Mouse (Mus musculus) embryonic fibroblast, embryonic 13.5 days (primary cell): Measurements from ENCODE around the gene Ssrp1. TPM values are rescaled to one million over a fixed set of nuclear protein-coding genes. Genes with fewer than 3 reads are reported as not detected.

ENCODE experiments used
- H3K27ac ChIP-seq: 2 replicates; pipeline ENCODE4 v1.5.1; 2012; ENCODE audit warnings: low read length, control low read depth, inconsistent platforms; ENCODE audit not compliant: insufficient read depth
- H3K4me1 ChIP-seq: 2 replicates; pipeline ENCODE4 v1.6.1; 2011; ENCODE audit warnings: low read length; ENCODE audit not compliant: control insufficient read depth, insufficient read depth
- H3K4me3 ChIP-seq: 2 replicates; pipeline ENCODE4 v1.5.1; 2011; ENCODE audit warnings: mild to moderate bottlenecking, control low read depth, low read length; ENCODE audit not compliant: insufficient read depth
- CTCF ChIP-seq: IDR thresholded peaks from 2 replicates; pipeline ENCODE4 v1.5.1; 2011; ENCODE audit warnings: mild to moderate bottlenecking, control low read depth, low read length, moderate library complexity, borderline replicate concordance; ENCODE audit not compliant: insufficient read depth
- POLR2A ChIP-seq: IDR thresholded peaks from 2 replicates; pipeline ENCODE4 v1.6.1; 2011; ENCODE audit warnings: low read depth, mild to moderate bottlenecking, control low read depth, low read length, moderate library complexity
- polyA plus RNA-seq: library from polyadenylated mRNA; stranded (reverse); fragments of >200 nt; gene quantifications from 2 replicates; pipeline ENCODE4 v1.2.4, GENCODE M21; 2011; ENCODE audit warnings: low read depth; ENCODE audit not compliant: missing spikeins, insufficient read length

Gene Ssrp1
- polyA plus RNA-seq, 1 experiment, result 208 TPM

DNA sequence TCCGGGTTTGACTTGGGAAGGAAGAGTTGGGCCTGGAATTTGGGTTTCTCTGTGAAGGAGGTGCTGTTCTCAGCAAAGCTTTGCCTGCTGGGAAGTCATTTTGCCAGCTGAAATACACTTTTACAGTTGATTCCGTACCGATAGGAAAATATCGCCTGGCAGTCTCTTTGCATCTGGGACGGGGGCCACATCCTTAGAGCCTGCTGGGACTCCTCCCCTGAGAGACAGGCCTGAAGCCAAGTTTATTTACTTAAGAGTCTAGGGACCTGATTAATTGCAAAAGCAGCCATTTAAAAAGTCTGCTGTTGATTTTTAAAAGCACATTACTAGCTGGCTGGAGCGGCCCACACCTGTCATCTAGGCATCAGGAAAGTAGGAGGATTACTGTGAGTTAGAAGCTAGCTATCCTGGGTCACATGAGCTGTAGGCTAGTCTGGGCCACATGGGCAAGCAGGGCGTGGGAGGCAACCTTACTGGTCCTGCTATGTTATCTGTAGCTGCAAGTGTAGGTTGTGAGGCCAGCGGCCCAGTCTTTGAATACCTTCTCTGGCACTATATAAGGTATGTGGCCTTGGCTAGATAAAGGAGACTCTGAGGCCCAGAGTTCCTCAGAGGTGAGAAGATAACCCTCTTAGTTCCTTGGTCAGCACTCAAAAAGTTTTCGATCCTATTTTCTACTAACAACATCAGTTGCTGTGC lies 25.0 kb upstream of the Ssrp1 start:
- TF ChIP-seq CTCF (no peak), POLR2A (no peak)
- no peak overlapping the region for H3K4me3 ChIP-seq
- H3K27ac ChIP-seq, result no peak overlapping the region
- no peaks in the 10 kb centered on the region for H3K4me1 ChIP-seq

GRCm38 (mm10) chr2:85012679-85013078 lies 24.4 kb upstream of the Ssrp1 start:
- Histone ChIP-seq H3K27ac (no peak overlapping the region), H3K4me1 (no peaks in the 10 kb centered on the region), H3K4me3 (no peak overlapping the region)
- TF ChIP-seq CTCF (no peak), POLR2A (no peak)

DNA sequence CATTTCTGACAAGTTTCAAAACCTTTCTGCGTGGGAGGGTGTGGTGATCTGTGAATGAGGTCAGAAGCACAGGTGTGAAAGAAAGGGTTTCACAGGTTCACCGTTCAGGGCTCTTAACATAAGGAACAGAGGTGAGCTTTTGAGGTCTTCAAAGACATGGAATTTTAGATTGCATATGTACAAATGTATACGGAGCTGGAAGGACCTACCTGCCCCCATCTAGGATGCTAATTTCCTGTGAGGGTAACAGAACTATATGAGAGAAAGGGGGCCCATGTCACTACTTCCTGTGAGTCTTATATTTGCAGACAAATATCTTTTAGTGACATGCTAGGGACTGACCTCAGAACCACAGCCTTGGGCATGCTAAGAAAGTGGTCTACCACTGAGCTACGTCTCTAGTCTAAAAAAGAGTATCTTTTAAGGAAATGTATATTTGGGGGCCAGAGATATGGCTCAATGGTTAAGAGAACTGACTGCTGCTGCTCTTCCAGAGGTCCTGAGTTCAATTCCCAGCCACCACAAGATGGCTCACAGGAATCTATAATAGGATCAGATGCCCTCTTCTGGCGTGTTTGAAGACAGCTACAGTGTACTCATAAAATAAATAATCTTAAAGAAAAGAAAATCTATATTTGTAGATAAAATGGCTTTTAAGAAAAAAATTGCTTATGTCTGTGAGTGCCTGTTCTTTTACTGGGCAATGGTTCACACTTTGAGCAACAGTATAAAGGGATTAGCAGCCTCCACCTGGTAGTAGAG lies 23.0 kb upstream of the Ssrp1 start:
- H3K4me1 ChIP-seq, result no peaks in the 10 kb centered on the region

DNA sequence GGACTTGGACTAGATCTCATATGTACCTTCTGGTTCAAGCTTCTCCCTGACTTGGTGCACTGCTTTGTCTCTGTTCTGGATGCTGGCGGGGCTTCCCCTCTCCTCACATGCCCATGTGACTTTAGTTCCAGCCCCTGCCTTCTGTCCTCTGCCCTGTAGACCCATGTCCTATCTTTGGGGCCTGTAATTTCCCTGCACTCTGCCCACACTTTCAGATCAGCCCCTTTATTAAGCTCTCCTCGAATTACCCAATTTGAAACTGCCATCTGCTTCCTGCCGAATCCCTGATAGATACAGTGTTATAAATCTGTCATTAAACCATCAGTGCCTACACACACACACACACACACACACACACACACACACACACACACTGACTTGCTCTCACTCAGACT lies 22.4 kb upstream of the Ssrp1 start:
- Histone ChIP-seq H3K4me1 (no peaks in the 10 kb centered on the region), H3K27ac (no peak overlapping the region), H3K4me3 (no peak overlapping the region)
- TF ChIP-seq CTCF, result no peak
- TF ChIP-seq POLR2A, result no peak

More for the DNA sequence above, 23.0 kb upstream of the Ssrp1 start:
- no peak overlapping the region for H3K4me3 ChIP-seq
- no peak overlapping the region for H3K27ac ChIP-seq
- TF ChIP-seq POLR2A (no peak), CTCF (no peak)

DNA sequence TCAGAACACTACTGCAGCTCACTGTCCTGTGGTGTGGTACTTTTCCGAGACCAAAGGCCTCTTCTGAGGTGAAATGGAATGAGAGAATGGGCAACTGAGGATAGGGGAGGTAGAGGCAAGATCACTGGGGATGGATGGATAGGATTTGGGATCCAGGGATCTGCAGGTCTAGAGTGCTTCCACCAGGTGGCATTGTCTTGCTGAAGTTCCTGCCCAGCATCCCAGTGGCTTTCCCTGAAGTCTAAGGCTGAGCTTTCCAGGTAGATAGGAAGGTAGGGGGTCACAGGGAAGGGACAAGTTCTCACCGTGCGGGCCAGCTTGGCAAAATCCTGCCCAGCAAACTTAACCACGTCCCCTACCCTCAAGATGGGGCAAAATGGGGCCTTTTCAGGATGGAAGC lies 15.0 kb upstream of the Ssrp1 start:
- no peak overlapping the region for H3K4me3 ChIP-seq
- no peak for TF ChIP-seq POLR2A
- TF ChIP-seq CTCF, result peak; percentile 81
- no peak overlapping the region for H3K27ac ChIP-seq
- H3K4me1 ChIP-seq, result no peaks in the 10 kb centered on the region

GRCm38 (mm10) chr2:85026178-85026577 lies 10.9 kb upstream of the Ssrp1 start:
- Histone ChIP-seq H3K27ac (no peak overlapping the region), H3K4me3 (no peak overlapping the region), H3K4me1 (no peaks in the 10 kb centered on the region)
- no peak for TF ChIP-seq POLR2A
- TF ChIP-seq CTCF, result no peak

DNA sequence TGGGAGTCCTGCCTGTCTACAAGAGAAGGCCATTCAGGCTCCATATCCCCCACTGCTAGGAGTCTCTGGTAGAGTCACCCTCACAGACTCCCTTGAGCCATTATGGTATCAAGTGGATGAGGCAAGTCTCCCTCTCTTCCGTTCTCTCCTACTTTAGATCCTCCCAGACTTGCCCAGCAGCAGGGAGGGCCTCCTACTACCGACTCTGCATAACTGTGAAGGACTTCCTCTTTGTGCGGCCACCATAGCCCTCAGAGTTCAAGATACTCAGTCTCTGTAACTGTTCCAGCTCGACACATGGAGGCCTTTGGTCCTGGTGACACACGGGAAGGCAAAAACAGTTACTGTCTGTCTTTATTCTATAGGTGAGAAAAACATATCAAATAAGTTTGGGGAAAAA lies 9.8 kb upstream of the Ssrp1 start:
- TF ChIP-seq CTCF (no peak), POLR2A (no peak)
- H3K27ac ChIP-seq, result no peak overlapping the region
- no peaks in the 10 kb centered on the region for H3K4me1 ChIP-seq

DNA sequence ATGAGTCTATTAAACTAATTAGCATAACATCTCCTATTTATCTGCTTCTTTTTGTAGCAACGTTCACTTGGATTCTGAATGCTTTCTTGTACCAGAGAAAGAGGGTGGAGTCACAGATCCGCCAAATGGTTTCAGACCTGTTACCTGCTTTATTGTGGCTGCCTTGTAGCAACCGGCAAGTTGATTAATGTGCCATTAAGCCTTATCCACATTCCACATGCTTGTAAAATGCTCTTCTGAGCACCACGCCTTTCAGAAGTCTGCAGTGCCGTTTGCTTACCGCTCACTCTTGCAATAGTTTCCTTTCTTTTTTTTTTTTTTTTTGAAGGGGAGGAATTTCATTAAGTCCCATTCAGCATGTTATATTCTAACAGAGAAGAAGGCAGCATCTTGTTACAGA lies 7.1 kb upstream of the Ssrp1 start:
- H3K4me1 ChIP-seq, result no peaks in the 10 kb centered on the region
- H3K27ac ChIP-seq, result no peak overlapping the region
- TF ChIP-seq POLR2A (no peak), CTCF (no peak)
- no peak overlapping the region for H3K4me3 ChIP-seq

More for the DNA sequence above, 9.8 kb upstream of the Ssrp1 start:
- H3K4me3 ChIP-seq, result no peak overlapping the region

DNA sequence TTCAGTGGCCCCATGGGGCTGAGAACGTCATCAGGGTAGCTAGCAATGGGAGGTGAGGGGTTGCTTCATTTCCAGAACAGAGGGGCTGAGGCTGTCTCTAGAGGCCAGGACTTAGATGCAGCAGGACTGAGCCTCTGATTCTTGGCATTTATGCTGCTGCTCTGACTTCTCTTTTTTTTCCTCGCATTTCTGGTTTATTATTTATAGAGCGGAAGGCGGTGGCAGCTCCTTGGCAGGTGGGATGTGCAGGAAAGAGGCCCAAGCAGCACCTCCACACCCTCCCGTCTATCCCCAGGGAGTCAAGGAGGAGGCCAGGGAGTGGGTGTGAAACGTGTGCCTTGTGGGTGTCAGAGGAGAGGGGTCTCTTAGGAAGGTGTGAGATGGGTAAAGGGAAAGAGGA lies 6.0 kb upstream of the Ssrp1 start:
- TF ChIP-seq POLR2A, result no peak
- TF ChIP-seq CTCF, result no peak
- Histone ChIP-seq H3K4me1 (no peaks in the 10 kb centered on the region), H3K4me3 (no peak overlapping the region), H3K27ac (no peak overlapping the region)

- Histone ChIP-seq H3K27ac (no peak overlapping the region), H3K4me3 (no peak overlapping the region), H3K4me1 (no peaks in the 10 kb centered on the region)
- no peak for TF ChIP-seq CTCF
- no peak for TF ChIP-seq POLR2A
These were observed 3.9 kb upstream of the Ssrp1 start for GRCm38 (mm10) chr2:85033121-85033520.

DNA sequence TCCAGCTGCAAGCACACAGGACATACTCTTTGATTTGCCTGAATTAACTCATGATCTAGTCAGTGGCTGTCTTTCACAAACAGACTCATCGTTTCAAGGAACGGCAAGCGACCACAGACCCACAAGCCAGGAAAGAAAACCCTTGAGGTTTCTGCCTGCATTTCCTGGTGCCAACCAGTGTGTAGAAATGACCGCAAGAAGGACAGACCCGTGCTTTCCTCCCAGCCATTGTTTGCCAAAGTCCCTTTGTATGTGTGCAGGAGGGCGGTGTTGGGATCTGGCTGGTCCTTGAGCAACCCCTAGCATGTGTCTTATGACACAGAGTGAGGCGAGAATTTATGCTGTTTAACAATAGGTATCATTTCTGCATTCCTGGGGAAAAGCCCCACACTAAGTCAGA lies 2.9 kb upstream of the Ssrp1 start:
- Histone ChIP-seq H3K4me1 (no peaks in the 10 kb centered on the region), H3K4me3 (no peak overlapping the region), H3K27ac (no peak overlapping the region)
- TF ChIP-seq POLR2A (no peak), CTCF (no peak)
